Mouse (Mus musculus) olfactory bulb, adult 2 months (tissue): ENCODE results near the gene Otud6a.

Source experiments
- CTCF ChIP-seq: fragments of 200-500 bp; IDR thresholded peaks from 2 replicates; pipeline ENCODE4 v1.5.1; 2012; ENCODE audit warnings: low read depth, mild to moderate bottlenecking, low read length, moderate library complexity; ENCODE audit not compliant: insufficient read depth
- POLR2A ChIP-seq: fragments of 200-500 bp; IDR thresholded peaks from 2 replicates; pipeline ENCODE4 v1.6.1; 2012; ENCODE audit warnings: mild to moderate bottlenecking, low read depth, low read length, moderate library complexity; ENCODE audit not compliant: insufficient read depth

DNA sequence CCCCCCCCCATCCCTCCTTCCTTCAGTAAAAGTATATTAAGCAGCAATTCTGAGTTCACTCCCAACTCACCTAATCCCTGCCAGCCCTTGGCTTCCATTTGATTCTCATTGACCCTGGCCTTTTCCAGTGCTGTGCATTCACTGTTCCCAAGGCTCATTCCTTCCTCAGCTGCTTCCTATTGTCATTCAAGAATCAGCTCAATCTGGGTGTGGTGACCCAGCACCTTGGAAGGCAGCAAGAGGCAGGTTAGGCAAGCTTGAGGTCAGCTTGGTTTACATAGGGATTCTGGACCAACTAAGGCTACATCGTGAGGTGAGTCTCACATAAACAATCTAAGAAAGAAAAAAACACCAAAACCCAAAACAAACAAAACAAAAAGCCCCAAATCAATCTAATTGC lies 19.6 kb upstream of the Otud6a start:
- TF ChIP-seq POLR2A (no peak), CTCF (no peak)
